Mouse (Mus musculus) lung, embryonic 14.5 days (tissue): ENCODE measurements at regions not wholly inside any gene's neighbourhood (a gene's known extent, or its start where the extent isn't known, plus 50 kb on each side); places are given as distances from the start of the nearest gene placed in this dataset.

Source experiments
- ATAC-seq: fragments of 200-750 bp; cut with Nextera tagmentation; 2 replicates; pipeline ENCODE4 v1.8.0; 2017; ENCODE audit warnings: mild to moderate bottlenecking, moderate TSS enrichment, moderate library complexity; ENCODE audit not compliant: insufficient read depth
- DNase-seq: peaks from one replicate; pipeline ENCODE4 v3.0.0-alpha.2; 2015
- H3K27ac ChIP-seq: fragments of 300-500 bp; sonication (generic); 2 replicates; pipeline ENCODE4 v1.5.1; 2014; ENCODE audit warnings: low read depth, mild to moderate bottlenecking, moderate library complexity
- H3K27me3 ChIP-seq: fragments of 300-500 bp; sonication (generic); 2 replicates; pipeline ENCODE4 v1.6.1; 2014; ENCODE audit warnings: low read length, control low read depth; ENCODE audit not compliant: insufficient read depth
- H3K36me3 ChIP-seq: fragments of 300-500 bp; sonication (generic); 2 replicates; pipeline ENCODE4 v1.6.1; 2014; ENCODE audit warnings: control low read depth; ENCODE audit not compliant: insufficient read depth
- H3K4me1 ChIP-seq: fragments of 300-500 bp; sonication (generic); 2 replicates; pipeline ENCODE4 v1.6.1; 2014; ENCODE audit warnings: antibody characterized with exemption, control low read depth; ENCODE audit not compliant: insufficient read depth
- H3K4me2 ChIP-seq: fragments of 300-500 bp; sonication (generic); 2 replicates; pipeline ENCODE4 v1.6.1; 2014; ENCODE audit warnings: mild to moderate bottlenecking
- H3K4me3 ChIP-seq: fragments of 300-500 bp; sonication (generic); 2 replicates; pipeline ENCODE4 v1.5.1; 2014; ENCODE audit warnings: low read depth, low read length
- H3K9ac ChIP-seq: fragments of 300-500 bp; sonication (generic); 2 replicates; pipeline ENCODE4 v1.6.1; 2014
- H3K9me3 ChIP-seq: fragments of 300-500 bp; sonication (generic); 2 replicates; pipeline ENCODE4 v1.6.1; 2016; ENCODE audit warnings: low read depth, low read length, control low read depth
- CTCF ChIP-seq: IDR thresholded peaks from 2 replicates; pipeline ENCODE4 v1.5.1; 2016; ENCODE audit warnings: antibody characterized with exemption, low read depth
- WGBS: fragments of 180-500 bp; shearing (Covaris S2); extraction: QIAGEN DNeasy Blood & Tissue Kit; methylation state at CpG from one replicate; pipeline ENCODE4 v1.1.7; 2014; 5-methylcytosine and 5-hydroxymethylcytosine counted together

DNA sequence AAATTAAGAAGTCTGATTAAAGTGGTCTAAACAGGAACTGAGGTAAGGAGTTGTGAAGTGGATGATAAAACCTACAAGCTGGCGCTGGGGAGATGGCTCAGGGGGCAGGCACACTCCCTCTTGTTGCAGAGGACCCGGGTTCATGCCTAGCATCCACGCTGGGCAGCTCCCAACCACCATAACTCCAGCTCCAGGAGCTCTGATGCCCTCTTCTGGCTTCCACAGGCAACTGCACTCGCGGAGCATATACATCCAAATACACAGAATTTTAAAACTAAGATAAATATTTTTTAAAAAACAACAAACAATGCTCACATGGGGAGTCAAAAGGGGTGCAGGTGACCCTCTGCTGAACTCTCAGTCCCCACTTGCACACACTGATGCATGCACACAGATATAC is 117.4 kb upstream of the Smad3 start:
- Histone ChIP-seq H3K9me3 (no peaks in the 10 kb centered on the region; the same call in 1 of the 2 replicates), H3K27ac (no peak overlapping the region), H3K4me2 (no peak overlapping the region), H3K4me3 (no peak overlapping the region), H3K36me3 (no peaks in the 10 kb centered on the region), H3K4me1 (peaks cover 8% of the 10 kb centered on the region; the same call in 1 of the 2 replicates), H3K9ac (no peak overlapping the region), H3K27me3 (no peaks in the 10 kb centered on the region)
- DNase-seq (no peak), ATAC-seq (no peak)
- 95% methylated on average over 5 of the region's 5 CpGs for WGBS
- TF ChIP-seq CTCF, result 0 out of 2 replicates have a peak, but pooled peaks have one; percentile 30

DNA sequence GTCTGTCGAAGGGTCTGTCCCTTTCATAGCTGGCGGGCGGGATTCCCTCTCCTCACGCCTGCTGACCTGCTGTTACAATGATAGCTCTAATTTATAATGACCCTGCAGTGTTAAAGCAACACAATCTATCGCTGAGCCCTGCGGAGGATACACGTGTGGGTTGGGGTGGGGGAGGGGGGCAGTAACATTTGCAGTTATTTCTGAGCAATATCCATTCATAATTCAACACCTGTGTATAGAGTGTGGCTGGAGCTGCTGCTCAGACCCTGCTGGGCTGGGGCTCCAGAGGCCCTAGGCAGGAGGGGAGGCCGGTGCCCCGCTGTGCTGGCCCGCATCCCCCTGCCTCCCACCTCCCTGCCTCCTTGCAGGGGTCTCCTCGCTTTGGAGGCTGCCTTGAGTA is 106.6 kb upstream of the Smad3 start:
- H3K27ac ChIP-seq, result no peak overlapping the region
- TF ChIP-seq CTCF, result no peak
- H3K4me1 ChIP-seq, result no peaks in the 10 kb centered on the region
- no peak for DNase-seq
- H3K4me2 ChIP-seq, result no peak overlapping the region
- H3K4me3 ChIP-seq, result no peak overlapping the region
- H3K9ac ChIP-seq, result no peak overlapping the region
- 40% methylated on average over 11 of the region's 11 CpGs for WGBS
- H3K36me3 ChIP-seq, result no peaks in the 10 kb centered on the region
- H3K27me3 ChIP-seq, result no peaks in the 10 kb centered on the region
- ATAC-seq, result no peak
- H3K9me3 ChIP-seq, result no peaks in the 10 kb centered on the region

DNA sequence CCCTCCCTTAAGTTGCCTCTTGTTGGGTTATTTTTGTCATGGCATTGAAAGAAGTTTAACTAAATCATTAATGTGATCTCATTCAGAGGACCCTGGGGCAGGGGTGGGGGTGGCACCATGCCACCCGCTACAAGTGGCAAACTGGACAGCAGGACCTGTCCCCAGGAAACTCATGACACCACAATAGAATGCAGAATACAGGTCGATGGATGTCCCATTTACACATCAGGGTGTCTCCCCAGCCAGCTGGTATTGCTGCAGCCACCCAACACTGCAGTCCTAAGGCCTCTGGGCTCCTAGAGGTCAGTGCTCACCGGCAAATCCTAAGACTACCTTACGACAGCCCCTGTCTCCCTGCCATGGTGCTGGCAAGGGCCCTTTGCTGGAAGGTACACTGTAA is 105.5 kb upstream of the Smad3 start:
- Histone ChIP-seq H3K4me1 (no peaks in the 10 kb centered on the region), H3K4me3 (no peak overlapping the region), H3K9me3 (no peaks in the 10 kb centered on the region), H3K9ac (no peak overlapping the region), H3K4me2 (no peak overlapping the region), H3K36me3 (no peaks in the 10 kb centered on the region), H3K27me3 (no peaks in the 10 kb centered on the region), H3K27ac (no peak overlapping the region)
- WGBS, result 78% methylated on average over 4 of the region's 4 CpGs
- TF ChIP-seq CTCF, result no peak
- no peak for DNase-seq
- no peak for ATAC-seq

DNA sequence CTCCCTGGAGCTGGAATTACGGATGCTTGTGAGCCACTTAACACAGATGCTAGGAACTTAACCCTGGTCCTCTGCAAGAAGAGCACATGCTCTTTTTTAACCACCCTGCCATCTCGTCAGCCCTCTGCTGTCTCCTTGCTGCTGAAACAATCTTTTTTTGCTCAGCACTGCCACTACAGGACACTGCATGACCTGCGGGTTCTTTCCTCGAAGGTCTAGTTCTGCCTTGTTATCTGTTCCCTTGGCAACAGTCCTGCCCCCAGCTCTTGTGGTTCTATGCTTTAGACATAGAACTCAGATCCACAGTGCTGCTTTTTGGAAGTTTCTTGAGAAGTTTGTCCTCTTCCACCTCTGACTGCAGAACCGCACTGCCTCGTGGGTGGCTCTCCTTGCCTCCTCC is 104.6 kb upstream of the Smad3 start:
- peak; percentile 49; the same call in 1 of the 2 replicates for ATAC-seq
- peak; percentile 61 for TF ChIP-seq CTCF
- peak; percentile 83 for DNase-seq
- H3K4me1 ChIP-seq, result no peaks in the 10 kb centered on the region
- H3K4me3 ChIP-seq, result no peak overlapping the region
- 34% methylated on average over 6 of the region's 6 CpGs for WGBS
- H3K4me2 ChIP-seq, result no peak overlapping the region
- no peak overlapping the region for H3K9ac ChIP-seq
- no peaks in the 10 kb centered on the region for H3K36me3 ChIP-seq
- no peaks in the 10 kb centered on the region for H3K27me3 ChIP-seq
- H3K27ac ChIP-seq, result no peak overlapping the region
- H3K9me3 ChIP-seq, result no peaks in the 10 kb centered on the region

DNA sequence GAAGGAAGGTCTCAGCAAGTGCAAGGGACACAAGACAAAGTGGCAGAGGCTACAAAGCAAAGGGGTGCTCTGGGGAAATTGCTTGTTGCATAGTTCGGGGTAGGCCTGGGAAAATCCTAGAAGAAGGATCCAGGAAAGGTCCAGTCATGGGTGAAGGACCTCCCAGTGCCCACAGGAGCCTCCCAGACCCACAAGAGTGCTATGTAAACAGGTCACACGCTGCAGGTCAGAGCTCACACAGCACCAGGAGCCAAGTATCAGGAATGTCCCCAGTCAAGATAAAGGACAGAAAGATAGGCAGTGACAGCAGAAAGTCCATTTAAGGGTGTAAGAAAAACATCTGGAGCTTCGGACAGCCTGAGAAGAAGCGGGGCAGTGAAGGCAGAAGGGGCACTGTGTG is 103.6 kb upstream of the Smad3 start:
- Histone ChIP-seq H3K36me3 (no peaks in the 10 kb centered on the region), H3K4me3 (no peak overlapping the region), H3K9ac (no peak overlapping the region), H3K27me3 (no peaks in the 10 kb centered on the region), H3K4me2 (no peak overlapping the region), H3K9me3 (no peaks in the 10 kb centered on the region), H3K27ac (no peak overlapping the region), H3K4me1 (0 out of 2 replicates have a peak, but pooled peaks cover under 1% of the 10 kb centered on the region)
- WGBS, result 24% methylated on average over 4 of the region's 4 CpGs
- TF ChIP-seq CTCF, result no peak
- DNase-seq (peak; percentile 10), ATAC-seq (no peak)

DNA sequence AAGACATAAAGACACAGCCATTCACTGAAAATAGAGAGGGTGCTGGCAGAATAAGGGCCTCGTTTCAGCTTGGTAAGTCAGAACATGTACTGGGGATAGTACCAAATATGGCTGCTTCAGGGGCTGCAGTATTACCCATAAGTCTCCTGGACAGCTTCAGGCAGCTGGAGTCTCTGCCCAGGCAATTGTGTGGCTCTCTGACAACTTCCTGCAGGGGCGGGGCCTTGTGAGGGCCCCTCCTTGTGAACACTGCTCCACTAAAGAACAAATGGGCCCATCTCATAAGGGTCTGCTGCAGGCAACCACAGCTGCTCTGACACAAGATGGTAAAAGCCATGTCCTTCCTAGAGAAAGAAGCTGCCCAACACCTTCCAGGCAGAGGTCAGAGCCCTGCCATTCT is 102.4 kb upstream of the Smad3 start:
- Histone ChIP-seq H3K27ac (no peak overlapping the region), H3K4me3 (no peak overlapping the region), H3K4me1 (0 out of 2 replicates have a peak, but pooled peaks cover 6% of the 10 kb centered on the region), H3K27me3 (no peaks in the 10 kb centered on the region), H3K4me2 (no peak overlapping the region), H3K9ac (no peak overlapping the region), H3K9me3 (no peaks in the 10 kb centered on the region), H3K36me3 (no peaks in the 10 kb centered on the region)
- TF ChIP-seq CTCF, result no peak
- 78% methylated on average over 2 of the region's 2 CpGs for WGBS
- DNase-seq (no peak), ATAC-seq (no peak)

DNA sequence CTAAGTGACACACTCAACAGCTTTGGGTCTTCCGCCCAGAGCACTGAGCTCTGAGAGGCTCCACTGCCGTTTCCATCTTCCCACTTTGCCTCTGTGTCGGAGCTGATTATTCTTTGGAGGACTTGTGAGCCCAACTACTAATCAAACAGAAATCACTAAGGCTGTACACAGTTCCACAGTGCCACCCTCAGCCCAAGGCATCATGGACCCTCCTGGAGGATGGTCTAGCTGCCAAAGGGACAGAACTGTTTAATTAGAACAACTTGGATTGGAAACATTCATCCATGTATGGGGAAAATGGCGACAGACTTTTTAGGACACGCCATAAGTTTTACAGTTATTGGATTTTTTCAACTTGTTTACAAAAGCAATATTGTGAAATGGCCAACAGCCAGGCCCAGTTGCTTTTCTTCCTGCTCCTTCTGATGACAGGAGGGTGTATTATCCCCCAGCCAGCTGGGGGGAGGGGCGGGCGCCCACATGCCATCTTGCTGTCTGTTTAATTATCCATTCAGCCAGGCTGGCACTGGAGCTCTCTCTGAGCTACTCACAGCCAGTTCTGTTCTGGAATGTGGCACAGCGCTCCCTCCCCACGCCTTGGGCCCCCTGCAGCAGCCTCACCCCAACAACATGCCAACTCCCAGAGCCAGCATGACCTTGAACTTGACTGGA is 98.4 kb upstream of the Smad3 start:
- ATAC-seq (peak; percentile 60), DNase-seq (peak; percentile 83)
- Histone ChIP-seq H3K4me1 (0 out of 2 replicates have a peak, but pooled peaks cover 6% of the 10 kb centered on the region), H3K4me2 (no peak overlapping the region), H3K36me3 (no peaks in the 10 kb centered on the region), H3K9me3 (no peaks in the 10 kb centered on the region), H3K9ac (no peak overlapping the region), H3K27ac (peak overlapping the region; percentile 44; the same call in 1 of the 2 replicates), H3K27me3 (no peaks in the 10 kb centered on the region), H3K4me3 (no peak overlapping the region)
- WGBS, result 47% methylated on average over 9 of the region's 9 CpGs
- TF ChIP-seq CTCF, result no peak
